Mouse (Mus musculus) limb, embryonic 12.5 days (tissue): Measurements from ENCODE around the gene Pdcd6. TPM values are rescaled to one million over a fixed set of nuclear protein-coding genes. Genes with fewer than 3 reads are reported as not detected.

Experiments
- ATAC-seq: fragments of 200-750 bp; cut with Nextera tagmentation; 2 replicates; pipeline ENCODE4 v1.8.0; 2017; ENCODE audit warnings: low read depth, moderate TSS enrichment; ENCODE audit not compliant: insufficient number of reproducible peaks, insufficient read depth, low FRiP score, low TSS enrichment
- H3K27ac ChIP-seq: fragments of 300-500 bp; sonication (generic); 2 replicates; pipeline ENCODE4 v1.5.1; 2016; ENCODE audit warnings: mild to moderate bottlenecking, moderate library complexity
- H3K27me3 ChIP-seq: fragments of 300-500 bp; sonication (generic); 2 replicates; pipeline ENCODE4 v1.6.1; 2016; ENCODE audit warnings: mild to moderate bottlenecking, moderate library complexity
- H3K36me3 ChIP-seq: fragments of 300-500 bp; sonication (generic); 2 replicates; pipeline ENCODE4 v1.6.1; 2016; ENCODE audit warnings: mild to moderate bottlenecking, moderate library complexity
- H3K4me1 ChIP-seq: fragments of 300-500 bp; sonication (generic); replicated peaks from 2 replicates; pipeline ENCODE4 v1.6.1; 2016
- H3K4me2 ChIP-seq: fragments of 300-500 bp; sonication (generic); 2 replicates; pipeline ENCODE4 v1.6.1; 2016; ENCODE audit warnings: mild to moderate bottlenecking, moderate library complexity
- H3K4me3 ChIP-seq: fragments of 300-500 bp; sonication (generic); replicated peaks from 2 replicates; pipeline ENCODE4 v1.5.1; 2016; ENCODE audit warnings: mild to moderate bottlenecking
- H3K9ac ChIP-seq: fragments of 300-500 bp; sonication (generic); replicated peaks from 2 replicates; pipeline ENCODE4 v1.6.1; 2016; ENCODE audit warnings: mild to moderate bottlenecking, moderate library complexity
- H3K9me3 ChIP-seq: fragments of 300-500 bp; sonication (generic); 2 replicates; pipeline ENCODE4 v1.6.1; 2016; ENCODE audit warnings: mild to moderate bottlenecking, moderate library complexity
- WGBS: fragments of 180-500 bp; shearing (Covaris S2); methylation state at CpG from one replicate; pipeline ENCODE4 v1.1.7; 2016; 5-methylcytosine and 5-hydroxymethylcytosine counted together
- polyA plus RNA-seq: library from polyadenylated mRNA; unstranded; fragments of >200 nt; fragmentation: Nextera tagmentation; extraction: Ambion mirVana; gene quantifications from 2 replicates; pipeline ENCODE4 v1.2.1, GENCODE M21; 2016

Gene Pdcd6
- polyA plus RNA-seq, result 130 and 139 TPM in 2 replicates

DNA sequence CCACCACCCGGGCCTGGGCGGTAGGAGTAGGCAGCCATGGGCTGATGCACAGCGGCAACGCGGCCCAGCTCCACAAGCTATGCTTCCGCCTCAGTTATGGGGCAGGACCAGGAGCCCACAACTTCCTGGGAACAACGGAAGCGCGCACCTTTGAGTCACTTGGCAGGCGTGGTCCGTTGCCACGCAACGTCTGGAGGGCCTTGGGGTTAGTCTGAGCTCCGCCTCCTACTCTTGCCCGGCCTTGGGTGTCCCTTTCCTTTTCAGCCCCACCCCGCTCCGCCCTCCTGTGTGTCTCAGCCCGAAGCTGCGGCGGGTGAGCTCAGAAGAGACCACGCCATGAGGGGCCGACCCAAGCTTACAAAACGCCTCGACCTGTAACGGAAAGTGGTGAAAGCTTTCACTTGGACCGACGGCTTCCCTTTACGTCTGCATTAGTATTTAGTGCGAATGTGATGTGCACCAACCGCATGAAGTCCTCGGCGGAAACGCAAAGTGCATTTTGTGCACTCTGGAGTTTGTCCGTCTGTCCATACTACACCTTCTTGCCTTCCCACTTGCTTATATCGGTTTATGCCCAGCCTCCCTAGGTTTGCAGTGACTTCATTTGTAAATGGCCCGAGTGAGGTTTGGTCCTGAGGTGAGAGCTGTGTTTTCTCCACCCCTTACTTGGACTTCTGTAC is at the start of gene Pdcd6:
Gene Pdcd6 (minus strand): TSS at position 411 of the 680 bp plus-strand sequence.
- WGBS, result under 1% methylated on average over 36 of the region's 36 CpGs
- peak within 1 kb of the TSS; percentile 80 for H3K4me2 ChIP-seq
- H3K36me3 ChIP-seq, result peaks cover 35% of the 10 kb centered on the region
- H3K4me3 ChIP-seq, result peak within 1 kb of the TSS; percentile 91
- peak within 1 kb of the TSS; percentile 69 for H3K27ac ChIP-seq
- peak; percentile 99 for ATAC-seq
- H3K4me1 ChIP-seq, result peaks cover 12% of the 10 kb centered on the region
- no peaks in the 10 kb centered on the region for H3K9me3 ChIP-seq
- H3K9ac ChIP-seq, result peak within 1 kb of the TSS; percentile 81
- H3K27me3 ChIP-seq, result no peaks in the 10 kb centered on the region

GRCm38 (mm10) chr13:74363859-74364235 is 46.5 kb upstream of the Pdcd6 start, which contains the start of gene Lrrc14b:
Lrrc14b (minus strand) TSS chr13:74364005.
- H3K9me3 ChIP-seq, result no peaks in the 10 kb centered on the region
- peaks cover 31% of the 10 kb centered on the region for H3K36me3 ChIP-seq
- ATAC-seq, result no peak
- H3K27ac ChIP-seq, result no peak within 1 kb of the TSS
- no peaks in the 10 kb centered on the region for H3K27me3 ChIP-seq
- no peak within 1 kb of the TSS for H3K4me2 ChIP-seq
- 83% methylated on average over 8 of the region's 8 CpGs for WGBS
- H3K4me3 ChIP-seq, result no peak within 1 kb of the TSS
- no peak within 1 kb of the TSS for H3K9ac ChIP-seq
- H3K4me1 ChIP-seq, result no peaks in the 10 kb centered on the region

- ATAC-seq, result no peak
- no peak overlapping the region for H3K9ac ChIP-seq
- H3K27me3 ChIP-seq, result no peaks in the 10 kb centered on the region
- H3K36me3 ChIP-seq, result peaks cover 36% of the 10 kb centered on the region
- WGBS, result 89% methylated on average over 13 of the region's 13 CpGs
- no peaks in the 10 kb centered on the region for H3K4me1 ChIP-seq
- no peak overlapping the region for H3K27ac ChIP-seq
- no peaks in the 10 kb centered on the region for H3K9me3 ChIP-seq
- no peak overlapping the region for H3K4me2 ChIP-seq
- no peak overlapping the region for H3K4me3 ChIP-seq
These were observed 45.9 kb upstream of the Pdcd6 start for GRCm38 (mm10) chr13:74363176-74363858.

DNA sequence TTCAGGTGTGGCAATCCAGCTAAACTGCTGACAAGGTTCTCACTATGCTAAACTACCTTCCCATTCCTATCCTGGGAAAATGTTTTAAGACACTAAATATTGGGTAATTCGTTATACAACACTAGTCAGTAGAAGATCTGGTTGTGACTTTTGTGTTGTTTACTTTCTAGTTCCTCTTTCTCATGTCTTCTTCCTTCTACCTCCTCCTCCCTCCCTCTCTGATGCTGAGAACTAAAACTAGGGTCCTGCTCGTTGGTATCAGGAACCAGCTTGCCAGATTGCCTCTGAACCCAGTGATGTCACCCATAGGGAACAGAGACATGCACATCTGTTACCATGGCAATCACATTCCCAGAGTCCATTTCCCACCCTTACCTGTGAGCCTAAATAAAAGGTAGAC is 44.8 kb upstream of the Pdcd6 start:
- Histone ChIP-seq H3K27me3 (no peaks in the 10 kb centered on the region), H3K4me3 (no peak overlapping the region), H3K9me3 (no peaks in the 10 kb centered on the region), H3K9ac (no peak overlapping the region), H3K4me2 (no peak overlapping the region), H3K27ac (no peak overlapping the region), H3K4me1 (no peaks in the 10 kb centered on the region), H3K36me3 (peaks cover 45% of the 10 kb centered on the region)
- 72% methylated on average over 2 of the region's 2 CpGs for WGBS
- no peak for ATAC-seq

DNA sequence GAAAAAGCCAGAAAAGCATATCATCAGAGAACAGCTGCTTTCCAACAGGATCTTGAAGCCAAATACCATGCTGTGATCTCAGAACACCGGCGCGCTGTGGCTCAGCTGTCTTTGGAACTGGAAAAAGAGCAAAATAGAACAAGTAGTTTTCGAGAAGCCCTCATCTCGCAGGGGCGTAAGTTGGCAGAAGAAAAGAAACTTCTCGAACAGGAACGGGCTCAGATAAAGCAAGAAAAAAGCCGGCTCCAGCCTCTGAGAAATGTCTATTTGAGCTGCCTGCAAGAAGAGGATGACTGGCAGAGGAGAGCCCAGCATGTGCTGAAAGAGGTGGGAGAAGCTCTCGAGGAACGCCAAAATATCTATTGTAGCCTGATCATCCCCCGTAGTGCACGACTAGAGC is 39.1 kb upstream of the Pdcd6 start:
- Histone ChIP-seq H3K9me3 (no peaks in the 10 kb centered on the region), H3K36me3 (peaks cover 82% of the 10 kb centered on the region), H3K27me3 (no peaks in the 10 kb centered on the region), H3K9ac (no peak overlapping the region), H3K27ac (no peak overlapping the region), H3K4me2 (no peak overlapping the region), H3K4me1 (no peaks in the 10 kb centered on the region), H3K4me3 (no peak overlapping the region)
- WGBS, result 96% methylated on average over 13 of the region's 13 CpGs
- ATAC-seq, result no peak

DNA sequence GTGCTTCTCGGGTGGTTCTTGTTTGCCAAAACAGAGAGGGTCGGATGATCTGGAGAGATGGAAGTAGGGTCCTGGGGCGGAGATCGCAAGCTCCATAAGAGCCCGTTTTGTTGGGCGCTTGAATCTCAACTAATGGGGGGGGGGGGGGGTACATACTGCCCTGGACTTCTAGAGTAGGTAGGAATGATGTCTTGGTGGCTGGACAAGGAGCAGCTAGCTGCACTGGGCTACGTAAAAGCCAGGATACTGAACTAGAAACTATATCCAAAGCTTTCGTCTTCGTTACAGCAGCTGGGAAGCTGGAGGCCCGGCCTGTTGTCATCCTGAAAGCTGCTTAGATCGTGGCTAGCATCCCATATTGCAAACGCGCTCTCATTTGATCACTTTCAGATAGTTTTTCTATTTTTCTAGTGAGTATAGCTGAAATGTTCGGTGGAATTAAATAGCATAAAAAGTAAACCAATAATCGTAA is 33.1 kb upstream of the Pdcd6 start:
- 1% methylated on average over 15 of the region's 15 CpGs for WGBS
- peak; percentile 44 for ATAC-seq
- peak overlapping the region; percentile 64 for H3K4me2 ChIP-seq

GRCm38 (mm10) chr13:74349566-74350434 is 32.4 kb upstream of the Pdcd6 start, which contains the start of the genes Sdha and Ccdc127:
Sdha (minus strand) TSS chr13:74350280.
Ccdc127 (plus strand) TSS chr13:74350309.
- ATAC-seq, result peak; percentile 96
- Histone ChIP-seq H3K27me3 (no peaks in the 10 kb centered on the region), H3K36me3 (peaks cover 22% of the 10 kb centered on the region), H3K9me3 (no peaks in the 10 kb centered on the region), H3K4me1 (peaks cover 13% of the 10 kb centered on the region), H3K4me2 (peak within 1 kb of the TSS; percentile 64), H3K4me3 (peak within 1 kb of the TSS; percentile 77), H3K9ac (peak within 1 kb of the TSS; percentile 87), H3K27ac (peak within 1 kb of the TSS; percentile 82)
- WGBS, result 1% methylated on average over 57 of the region's 57 CpGs

More for the DNA sequence above, 33.1 kb upstream of the Pdcd6 start:
- H3K9me3 ChIP-seq, result no peaks in the 10 kb centered on the region
- H3K27me3 ChIP-seq, result no peaks in the 10 kb centered on the region
- H3K9ac ChIP-seq, result peak overlapping the region; percentile 87
- peaks cover 26% of the 10 kb centered on the region for H3K36me3 ChIP-seq
- H3K4me3 ChIP-seq, result peak overlapping the region; percentile 77
- peak overlapping the region; percentile 82 for H3K27ac ChIP-seq
- H3K4me1 ChIP-seq, result peaks cover 13% of the 10 kb centered on the region

- Histone ChIP-seq H3K9me3 (no peaks in the 10 kb centered on the region), H3K4me2 (no peak overlapping the region), H3K27me3 (no peaks in the 10 kb centered on the region), H3K4me1 (no peaks in the 10 kb centered on the region), H3K36me3 (peaks cover 75% of the 10 kb centered on the region), H3K9ac (no peak overlapping the region), H3K4me3 (no peak overlapping the region), H3K27ac (no peak overlapping the region)
- WGBS, result 58% methylated on average over 3 of the region's 3 CpGs
- no peak; the same call in 1 of the 2 replicates for ATAC-seq
These were observed 23.7 kb upstream of the Pdcd6 start for GRCm38 (mm10) chr13:74341036-74341435.

GRCm38 (mm10) chr13:74329321-74329720 is 11.9 kb upstream of the Pdcd6 start:
- no peaks in the 10 kb centered on the region for H3K9me3 ChIP-seq
- no peak overlapping the region for H3K9ac ChIP-seq
- H3K4me2 ChIP-seq, result no peak overlapping the region
- no peak overlapping the region for H3K4me3 ChIP-seq
- no peaks in the 10 kb centered on the region; the same call in 1 of the 2 replicates for H3K4me1 ChIP-seq
- ATAC-seq, result no peak
- H3K27ac ChIP-seq, result no peak overlapping the region
- peaks cover 82% of the 10 kb centered on the region for H3K36me3 ChIP-seq
- H3K27me3 ChIP-seq, result no peaks in the 10 kb centered on the region

GRCm38 (mm10) chr13:74316789-74317169 is 601 bp downstream of the Pdcd6 start:
- Histone ChIP-seq H3K27ac (peak overlapping the region; percentile 69), H3K4me2 (peak overlapping the region; percentile 80), H3K27me3 (no peaks in the 10 kb centered on the region), H3K9me3 (no peaks in the 10 kb centered on the region), H3K36me3 (peaks cover 29% of the 10 kb centered on the region), H3K9ac (peak overlapping the region; percentile 81), H3K4me3 (peak overlapping the region; percentile 91), H3K4me1 (peaks cover 12% of the 10 kb centered on the region)
- peak; percentile 62; the same call in 1 of the 2 replicates for ATAC-seq
- WGBS, result 4% methylated on average over 15 of the region's 15 CpGs

- Histone ChIP-seq H3K4me1 (peaks cover 12% of the 10 kb centered on the region), H3K27ac (no peak overlapping the region), H3K27me3 (no peaks in the 10 kb centered on the region), H3K9me3 (no peaks in the 10 kb centered on the region), H3K4me3 (peak overlapping the region; percentile 91), H3K4me2 (peak overlapping the region; percentile 80), H3K36me3 (peaks cover 25% of the 10 kb centered on the region), H3K9ac (peak overlapping the region; percentile 81)
- no peak for ATAC-seq
- 25% methylated on average over 4 of the region's 4 CpGs for WGBS
These were observed 994 bp downstream of the Pdcd6 start for GRCm38 (mm10) chr13:74316386-74316785.
